ENCODE assay signal across 23 mouse cellular contexts in genomic region chr11:33536636-33537035, GRCm38 (mm10). TPM values are rescaled to one million over a fixed set of nuclear protein-coding genes. Genes with fewer than 3 reads are reported as not detected.
"Had no signal": no experiment of that assay in that cellular context is flagged by ENCODE, and none has a peak within 500 bp of the region (broad histone marks: within the 10 kb centered on the region; RNA-seq: fewer than 3 reads in every experiment).

No protein-coding gene starts in this region.

- DNase-seq: gastrocnemius, adult 2 months; gastrocnemius, postnatal 10 days; gastrocnemius, postnatal 25 days; heart, postnatal 10 days; heart, postnatal 4 days; kidney, adult 18-20 months; kidney, adult 8-10 months; kidney, postnatal 10 days; kidney, postnatal 25 days; kidney, postnatal 4 days; layer of hippocampus, adult 9-11 months; layer of hippocampus, postnatal 36 days; liver; liver, embryonic 13.5 days had no signal

RNA-seq across cellular contexts. Expression of gene Gabrp, which starts 42.1 kb away (rescaled TPM):
- total RNA-seq: gastrocnemius, adult 2 months; gastrocnemius, postnatal 10 days; gastrocnemius, postnatal 25 days; gastrocnemius, postnatal 4 days; granulocyte monocyte progenitor cell, adult 5-6 weeks; heart, postnatal 10 days; heart, postnatal 25 days; heart, postnatal 4 days; layer of hippocampus, adult 2 months; layer of hippocampus, postnatal 14 days; layer of hippocampus, postnatal 36 days; left cerebral cortex, adult 18-20 months; left cerebral cortex, adult 8-10 months; left cerebral cortex, postnatal 10 days; left cerebral cortex, postnatal 36 days had no signal
